Mouse (Mus musculus) heart, postnatal 0 days (tissue): ENCODE measurements around the gene Papln. TPM values are rescaled to one million over a fixed set of nuclear protein-coding genes. Genes with fewer than 3 reads are reported as not detected.

Source experiments
- ATAC-seq: fragments of 200-750 bp; cut with Nextera tagmentation; 2 replicates; pipeline ENCODE4 v1.8.0; 2017; ENCODE audit warnings: low read depth, moderate number of reproducible peaks, moderate library complexity; ENCODE audit not compliant: insufficient read depth
- DNase-seq: peaks from one replicate; pipeline ENCODE4 v3.0.0-alpha.2; 2016; ENCODE audit warnings: low spot score
- H3K27ac ChIP-seq: fragments of 300-500 bp; sonication (generic); 2 replicates; pipeline ENCODE4 v1.5.1; 2014; ENCODE audit warnings: low read depth, mild to moderate bottlenecking
- H3K27me3 ChIP-seq: fragments of 300-500 bp; sonication (generic); 2 replicates; pipeline ENCODE4 v1.6.1; 2014; ENCODE audit warnings: low read length, mixed read lengths; ENCODE audit not compliant: control insufficient read depth, insufficient read depth
- H3K36me3 ChIP-seq: fragments of 300-500 bp; sonication (generic); replicated peaks from 2 replicates; pipeline ENCODE4 v1.6.1; 2014; ENCODE audit warnings: low read length, mixed read lengths; ENCODE audit not compliant: control insufficient read depth, insufficient read depth
- H3K4me1 ChIP-seq: fragments of 300-500 bp; sonication (generic); 2 replicates; pipeline ENCODE4 v1.6.1; 2014; ENCODE audit warnings: antibody characterized with exemption; ENCODE audit not compliant: control insufficient read depth, insufficient read depth
- H3K4me2 ChIP-seq: fragments of 300-500 bp; sonication (generic); 2 replicates; pipeline ENCODE4 v1.6.1; 2014; ENCODE audit warnings: low read depth, mild to moderate bottlenecking, low read length, moderate library complexity
- H3K4me3 ChIP-seq: fragments of 300-500 bp; sonication (generic); 2 replicates; pipeline ENCODE4 v1.5.1; 2014; ENCODE audit warnings: low read depth, low read length
- H3K9ac ChIP-seq: fragments of 300-500 bp; sonication (generic); replicated peaks from 2 replicates; pipeline ENCODE4 v1.6.1; 2014; ENCODE audit warnings: low read depth, low read length, mixed read lengths
- H3K9me3 ChIP-seq: fragments of 300-500 bp; sonication (generic); replicated peaks from 2 replicates; pipeline ENCODE4 v1.6.1; 2016; ENCODE audit warnings: low read length; ENCODE audit not compliant: control insufficient read depth
- CTCF ChIP-seq: IDR thresholded peaks from 2 replicates; pipeline ENCODE4 v1.5.1; 2016; ENCODE audit warnings: antibody characterized with exemption, control low read depth, low read depth
- EP300 ChIP-seq: IDR thresholded peaks from 2 replicates; pipeline ENCODE4 v1.6.1; 2016; ENCODE audit warnings: antibody characterized with exemption, low read depth
- WGBS: fragments of 180-500 bp; shearing (Covaris S2); extraction: QIAGEN DNeasy Blood & Tissue Kit; methylation state at CpG from one replicate; pipeline ENCODE4 v1.1.7; 2014; 5-methylcytosine and 5-hydroxymethylcytosine counted together
- polyA plus RNA-seq: library from polyadenylated mRNA; unstranded; fragments of >200 nt; fragmentation: Nextera tagmentation; extraction: Ambion mirVana; gene quantifications from 2 replicates; pipeline ENCODE4 v1.2.1, GENCODE M21; 2015
- total RNA-seq: library from RNA; depleted of rRNA; stranded (reverse); fragments of >200 nt; gene quantifications from 2 replicates; pipeline ENCODE4 v1.2.3, GENCODE M21; 2014; ENCODE audit warnings: low replicate concordance

The Papln gene
- total and polyA plus RNA-seq, 2 experiments from 2014 or later = 1.4 to 13.1 TPM

DNA sequence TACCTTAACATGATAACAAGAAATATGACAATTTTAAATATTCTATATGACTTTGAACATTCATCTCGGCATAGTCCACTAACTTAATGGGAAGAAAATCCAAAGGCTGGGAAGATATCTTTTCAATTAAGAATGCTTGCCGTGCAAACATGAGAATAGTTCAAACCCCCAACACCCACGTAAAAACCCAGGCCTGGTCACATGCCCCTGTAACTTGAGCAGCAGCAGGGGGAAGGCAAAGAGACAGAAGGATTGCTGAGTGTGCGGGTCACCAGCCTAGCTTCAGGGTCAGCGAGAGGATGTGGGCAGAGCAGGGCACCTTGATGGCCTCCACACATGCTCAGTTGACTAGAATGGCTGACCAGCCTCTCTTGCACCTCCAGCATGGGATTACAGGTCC is 21.7 kb upstream of the Papln start:
- DNase-seq = no peak
- no peak for ATAC-seq
- WGBS = 76% methylated on average over 5 of the region's 5 CpGs

DNA sequence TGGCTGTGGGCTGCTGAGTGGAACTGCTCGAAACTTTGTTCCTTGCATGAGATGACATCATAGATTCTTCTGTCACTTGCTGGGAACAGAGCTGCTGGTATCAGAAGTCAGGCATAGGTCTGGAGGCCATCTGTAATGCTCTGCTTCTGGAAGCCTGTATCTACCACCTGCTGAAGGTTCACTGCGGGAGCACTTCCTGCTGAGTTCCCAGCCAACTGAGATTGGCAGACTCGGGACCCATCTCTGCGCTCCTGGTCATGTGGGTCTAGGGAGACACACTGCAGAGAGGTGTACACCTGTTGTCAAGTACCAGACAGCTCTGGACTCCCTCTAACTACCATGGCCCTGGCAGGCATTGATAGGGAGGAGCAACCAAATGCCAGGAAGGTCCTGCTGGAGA is 20.6 kb upstream of the Papln start:
- H3K4me3 ChIP-seq = no peak overlapping the region
- ATAC-seq = no peak; the same call in 1 of the 2 replicates
- H3K27ac ChIP-seq = no peak overlapping the region
- H3K9me3 ChIP-seq = 0 out of 2 replicates have a peak, but pooled peaks cover 3% of the 10 kb centered on the region
- no peaks in the 10 kb centered on the region for H3K36me3 ChIP-seq
- no peak for DNase-seq
- H3K4me2 ChIP-seq = no peak overlapping the region
- WGBS = 39% methylated on average over 4 of the region's 4 CpGs
- no peaks in the 10 kb centered on the region for H3K27me3 ChIP-seq
- no peak overlapping the region for H3K9ac ChIP-seq
- no peaks in the 10 kb centered on the region for H3K4me1 ChIP-seq
- TF ChIP-seq EP300 (no peak), CTCF (no peak)

More for the DNA sequence above, 21.7 kb upstream of the Papln start:
- no peak overlapping the region for H3K4me3 ChIP-seq
- H3K27ac ChIP-seq = no peak overlapping the region
- H3K27me3 ChIP-seq = no peaks in the 10 kb centered on the region
- H3K4me1 ChIP-seq = no peaks in the 10 kb centered on the region
- no peak overlapping the region for H3K4me2 ChIP-seq
- H3K9me3 ChIP-seq = 0 out of 2 replicates have a peak, but pooled peaks cover 3% of the 10 kb centered on the region
- TF ChIP-seq CTCF = no peak
- no peak for TF ChIP-seq EP300
- no peak overlapping the region for H3K9ac ChIP-seq
- no peaks in the 10 kb centered on the region for H3K36me3 ChIP-seq

DNA sequence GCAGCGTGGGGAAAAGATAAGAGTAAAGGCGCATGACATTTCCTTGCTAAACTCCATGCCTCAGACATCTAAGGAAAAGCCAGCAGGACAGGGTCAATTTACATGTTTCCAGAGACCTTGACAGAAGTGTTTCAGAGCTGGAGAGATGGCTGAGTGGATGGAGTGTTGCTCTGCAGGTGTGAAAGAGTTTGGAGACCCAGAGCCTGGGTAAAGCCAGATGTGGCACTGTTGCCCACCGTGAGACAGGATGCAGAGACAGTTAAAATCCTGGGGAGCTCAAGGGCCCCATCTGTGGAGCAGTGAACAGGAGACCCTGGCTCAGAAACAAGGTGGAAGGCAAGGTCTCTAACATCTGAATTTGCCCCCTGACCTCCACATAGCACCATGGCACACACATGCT is 19.7 kb upstream of the Papln start:
- H3K27me3 ChIP-seq = no peaks in the 10 kb centered on the region
- H3K36me3 ChIP-seq = no peaks in the 10 kb centered on the region
- H3K27ac ChIP-seq = no peak overlapping the region
- 42% methylated on average over 3 of the region's 3 CpGs for WGBS
- H3K4me2 ChIP-seq = no peak overlapping the region
- no peak overlapping the region for H3K9ac ChIP-seq
- no peak overlapping the region for H3K4me3 ChIP-seq
- H3K9me3 ChIP-seq = 0 out of 2 replicates have a peak, but pooled peaks cover 3% of the 10 kb centered on the region
- TF ChIP-seq EP300 (no peak), CTCF (no peak)
- DNase-seq (no peak), ATAC-seq (no peak)
- no peaks in the 10 kb centered on the region for H3K4me1 ChIP-seq

DNA sequence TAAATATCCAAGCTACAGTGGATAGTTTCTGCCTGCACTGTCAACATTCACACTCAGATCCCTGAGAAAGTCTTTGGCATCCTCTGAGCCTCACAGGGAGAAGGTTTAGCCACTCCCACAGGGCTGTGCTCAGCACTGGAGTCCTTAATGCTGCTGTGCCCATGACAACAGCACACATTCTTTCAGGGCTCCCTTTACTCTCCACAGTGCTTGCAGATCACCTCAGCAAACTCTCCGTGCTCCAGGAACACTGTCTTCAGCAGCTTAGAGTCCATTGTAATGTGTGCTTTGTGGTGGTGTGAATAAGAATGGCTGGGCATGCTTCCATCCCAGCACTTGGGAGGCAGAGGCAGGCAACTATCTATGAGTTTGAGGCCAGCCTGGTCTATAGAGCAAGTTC is 14.2 kb upstream of the Papln start:
- Histone ChIP-seq H3K4me1 (peaks cover 6% of the 10 kb centered on the region; the same call in 1 of the 2 replicates), H3K4me3 (no peak overlapping the region), H3K27me3 (no peaks in the 10 kb centered on the region), H3K9ac (no peak overlapping the region), H3K27ac (no peak overlapping the region), H3K9me3 (no peaks in the 10 kb centered on the region), H3K36me3 (no peaks in the 10 kb centered on the region), H3K4me2 (no peak overlapping the region)
- ATAC-seq (no peak), DNase-seq (no peak)
- TF ChIP-seq CTCF (no peak), EP300 (no peak)
- 78% methylated on average over 1 of the region's 1 CpGs for WGBS

DNA sequence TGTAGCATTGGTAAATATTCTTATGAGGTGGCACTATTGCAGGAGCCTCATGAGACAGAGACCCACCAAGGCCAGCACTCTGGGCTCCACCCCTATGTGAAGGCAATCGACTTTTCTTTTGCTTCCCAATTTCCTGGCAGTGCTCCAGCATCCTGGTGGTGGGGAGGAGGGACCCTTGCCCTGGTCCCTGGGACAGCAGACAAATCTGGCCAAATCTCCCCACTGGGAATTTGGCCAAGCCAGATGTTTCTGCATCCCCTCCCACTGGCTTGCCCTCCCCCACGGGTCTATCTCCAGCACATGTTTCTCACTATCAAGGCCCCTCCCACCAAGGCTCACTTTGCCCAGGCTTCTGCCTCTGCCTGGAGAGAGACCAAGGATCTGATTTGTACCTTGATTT is 10.9 kb upstream of the Papln start:
- no peaks in the 10 kb centered on the region for H3K36me3 ChIP-seq
- H3K27me3 ChIP-seq = no peaks in the 10 kb centered on the region
- H3K4me1 ChIP-seq = peaks cover 6% of the 10 kb centered on the region; the same call in 1 of the 2 replicates
- no peak for DNase-seq
- H3K4me2 ChIP-seq = no peak overlapping the region
- no peak for TF ChIP-seq CTCF
- TF ChIP-seq EP300 = no peak
- no peaks in the 10 kb centered on the region for H3K9me3 ChIP-seq
- no peak for ATAC-seq
- H3K4me3 ChIP-seq = no peak overlapping the region
- no peak overlapping the region for H3K27ac ChIP-seq
- H3K9ac ChIP-seq = no peak overlapping the region
- WGBS = 5% methylated on average over 2 of the region's 2 CpGs

DNA sequence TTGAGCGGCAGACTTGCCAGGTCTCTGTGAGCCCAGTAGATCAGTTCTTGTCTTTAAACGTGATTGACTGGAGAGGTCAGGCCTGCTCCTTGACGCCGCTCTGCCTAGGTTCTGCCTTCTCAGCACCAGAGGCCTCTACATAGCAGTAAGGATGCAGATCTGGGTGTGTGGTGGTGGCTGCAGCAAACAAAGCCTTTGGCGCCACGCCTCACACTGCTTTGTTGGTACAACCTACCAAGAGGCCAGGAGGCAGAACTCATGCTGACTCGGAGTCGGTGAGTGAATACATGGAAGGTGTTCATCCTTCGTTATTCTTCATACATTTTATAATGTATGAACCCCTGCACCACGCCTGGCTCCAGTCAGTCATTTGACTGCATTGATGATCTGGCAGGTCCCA is 4.7 kb upstream of the Papln start:
- ATAC-seq (no peak), DNase-seq (no peak)
- Histone ChIP-seq H3K4me2 (no peak overlapping the region), H3K4me1 (no peaks in the 10 kb centered on the region), H3K27ac (no peak overlapping the region), H3K9ac (no peak overlapping the region), H3K27me3 (no peaks in the 10 kb centered on the region), H3K9me3 (no peaks in the 10 kb centered on the region), H3K36me3 (no peaks in the 10 kb centered on the region), H3K4me3 (no peak overlapping the region)
- TF ChIP-seq EP300 (no peak), CTCF (no peak)
- 85% methylated on average over 10 of the region's 10 CpGs for WGBS
